Mouse (Mus musculus) lung, adult 2 months (tissue): ENCODE results near the gene Atp6v1g1.

Experiments used
- CTCF ChIP-seq: fragments of 200-500 bp; IDR thresholded peaks from 2 replicates; pipeline ENCODE4 v1.5.1; 2011; ENCODE audit warnings: mild to moderate bottlenecking, low read length, control low read depth; ENCODE audit not compliant: insufficient read depth
- POLR2A ChIP-seq: fragments of 200-500 bp; IDR thresholded peaks from 2 replicates; pipeline ENCODE4 v1.6.1; 2011; ENCODE audit warnings: low read depth, mild to moderate bottlenecking, control low read depth, low read length, borderline replicate concordance; ENCODE audit errors: extremely low read depth

DNA sequence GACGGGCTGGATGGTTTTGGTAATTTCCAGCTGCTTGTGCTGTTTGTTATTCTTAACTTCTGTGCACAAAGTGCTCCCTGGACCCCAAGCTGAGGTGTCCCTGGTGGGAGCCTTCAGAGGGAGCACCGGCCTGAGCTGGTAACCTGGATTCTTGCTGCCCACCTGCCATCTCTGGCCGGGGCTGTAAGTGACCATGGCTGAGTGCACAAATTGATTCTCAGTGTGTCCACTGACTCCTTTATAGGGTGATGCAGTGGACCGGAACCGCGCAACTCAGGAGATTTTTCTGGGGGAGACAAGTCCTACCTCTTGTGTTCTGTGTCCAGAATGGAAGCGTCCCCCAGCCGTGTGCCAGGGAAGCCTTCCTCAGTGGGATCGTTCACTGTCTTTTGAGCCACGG is 40.6 kb downstream of the Atp6v1g1 start:
- no peak for TF ChIP-seq CTCF
- no peak for TF ChIP-seq POLR2A
